Mouse (Mus musculus): Measurements from ENCODE around the gene Slc25a33. TPM values are rescaled to one million over a fixed set of nuclear protein-coding genes. Genes with fewer than 3 reads are reported as not detected.
A peak's percentile ranks its signal among the peaks of the same experiment; 100 is the strongest.

The Slc25a33 gene
- total RNA-seq, 2 experiments from 2014 or later = 10.4 TPM

GRCm38 (mm10) chr4:149725661-149726350, 48.3 kb downstream of the Slc25a33 start:
- no peak for DNase-seq

- no peak for DNase-seq
These were observed 49.1 kb downstream of the Slc25a33 start for GRCm38 (mm10) chr4:149724916-149725470.

- DNase-seq = peak; percentile 48
These were observed 50.0 kb downstream of the Slc25a33 start for GRCm38 (mm10) chr4:149723855-149724731.

GRCm38 (mm10) chr4:149723021-149723390, 51.1 kb downstream of the Slc25a33 start:
- DNase-seq = no peak

- DNase-seq = no peak
These were observed 51.7 kb downstream of the Slc25a33 start for GRCm38 (mm10) chr4:149722104-149723020.

GRCm38 (mm10) chr4:149721163-149721562, 52.9 kb downstream of the Slc25a33 start:
- no peak for DNase-seq

GRCm38 (mm10) chr4:149719686-149720085, 54.4 kb downstream of the Slc25a33 start:
- DNase-seq = no peak

GRCm38 (mm10) chr4:149714542-149714941, 59.5 kb downstream of the Slc25a33 start:
- no peak for DNase-seq

GRCm38 (mm10) chr4:149711955-149712354, 62.1 kb downstream of the Slc25a33 start:
- no peak for DNase-seq

- no peak for DNase-seq
These were observed 62.6 kb downstream of the Slc25a33 start for GRCm38 (mm10) chr4:149711485-149711884.

GRCm38 (mm10) chr4:149710510-149710909, 63.6 kb downstream of the Slc25a33 start:
- peak; percentile 73 for DNase-seq

- DNase-seq = no peak
These were observed 68.1 kb downstream of the Slc25a33 start for GRCm38 (mm10) chr4:149705941-149706340.

- no peak for DNase-seq
These were observed 68.8 kb downstream of the Slc25a33 start for GRCm38 (mm10) chr4:149705298-149705697.

GRCm38 (mm10) chr4:149702210-149702979, 71.7 kb downstream of the Slc25a33 start, which contains the start of gene Pik3cd:
Gene Pik3cd (minus strand): TSS chr4:149702571.
- peak; percentile 54 for DNase-seq

GRCm38 (mm10) chr4:149701426-149702209, 72.5 kb downstream of the Slc25a33 start:
- peak; percentile 63 for DNase-seq

- no peak for DNase-seq
These were observed 74.1 kb downstream of the Slc25a33 start for GRCm38 (mm10) chr4:149699953-149700352.

- DNase-seq = peak; percentile 69
These were observed 75.8 kb downstream of the Slc25a33 start for GRCm38 (mm10) chr4:149698197-149698821.

- DNase-seq = no peak
These were observed 76.4 kb downstream of the Slc25a33 start for GRCm38 (mm10) chr4:149697506-149698196.

Data from gastrocnemius, postnatal 25 days (tissue).